Mouse (Mus musculus) urinary bladder, postnatal 4 days (tissue): ENCODE results near the gene Rin3.

Source experiments
- DNase-seq, 2 experiments: peaks; one replicate each; pipeline ENCODE4 v3.0.0; 2021 to 2022; ENCODE audit warnings: low spot score in 2 of 2

Gene Rin3

DNA sequence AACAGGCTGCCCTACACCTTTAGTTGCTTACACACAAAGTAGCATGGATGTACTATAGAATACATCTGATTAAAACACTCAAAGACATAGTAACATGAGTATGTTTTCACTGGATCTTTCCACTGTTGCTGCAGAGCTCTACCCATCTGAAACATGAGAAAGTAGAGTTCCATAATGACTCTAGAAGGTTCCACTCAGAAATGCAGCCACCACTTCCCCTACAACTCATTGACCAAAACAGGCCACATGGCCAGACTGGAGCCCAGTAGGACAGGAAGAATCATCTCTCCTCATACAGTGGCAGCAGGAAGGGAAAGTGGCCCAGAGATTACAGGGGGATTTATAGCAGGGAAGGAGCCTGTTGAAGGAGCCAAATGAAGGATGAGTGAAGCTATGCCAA lies 47.9 kb downstream of the Rin3 start:
- no peak for DNase-seq

DNA sequence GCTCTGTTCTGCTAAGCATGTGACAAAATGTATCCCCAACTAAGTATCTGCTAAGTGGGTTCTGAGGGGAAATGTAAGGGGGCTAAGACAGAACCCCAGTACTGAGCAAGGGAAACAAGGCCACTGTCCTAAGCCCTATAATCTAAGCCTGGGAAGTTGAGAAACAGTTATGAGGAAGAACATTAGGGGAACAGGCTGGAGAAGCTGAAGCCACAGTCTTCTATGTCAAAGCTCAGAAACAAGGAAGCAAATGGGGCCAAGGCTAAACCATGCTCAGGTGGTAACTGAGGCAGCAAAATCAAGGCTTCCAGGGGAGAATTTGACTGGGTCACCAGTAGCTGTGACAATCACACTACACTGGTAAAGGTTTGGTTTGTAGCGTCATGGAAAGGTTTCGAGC lies 50.3 kb downstream of the Rin3 start:
- DNase-seq: no peak

DNA sequence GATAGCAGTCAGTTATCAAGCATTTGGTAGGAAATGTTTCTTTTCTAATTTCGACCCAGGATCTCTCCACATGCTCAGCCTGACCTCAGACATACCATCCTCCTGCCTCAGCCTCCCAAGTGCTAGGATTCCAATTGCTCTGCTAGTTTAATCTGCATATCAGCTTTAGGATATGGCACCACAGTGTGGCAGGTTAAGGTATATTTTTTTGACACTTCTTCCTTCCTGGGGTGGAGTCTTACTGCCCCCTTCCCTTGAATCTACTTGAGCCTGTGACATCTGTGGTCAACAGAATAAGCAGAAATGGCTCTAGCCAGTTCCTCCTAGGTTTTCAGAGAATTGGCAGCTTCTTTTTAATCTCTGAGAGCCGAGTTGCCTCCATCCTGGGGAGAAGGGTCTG lies 56.2 kb downstream of the Rin3 start:
- DNase-seq: no peak

DNA sequence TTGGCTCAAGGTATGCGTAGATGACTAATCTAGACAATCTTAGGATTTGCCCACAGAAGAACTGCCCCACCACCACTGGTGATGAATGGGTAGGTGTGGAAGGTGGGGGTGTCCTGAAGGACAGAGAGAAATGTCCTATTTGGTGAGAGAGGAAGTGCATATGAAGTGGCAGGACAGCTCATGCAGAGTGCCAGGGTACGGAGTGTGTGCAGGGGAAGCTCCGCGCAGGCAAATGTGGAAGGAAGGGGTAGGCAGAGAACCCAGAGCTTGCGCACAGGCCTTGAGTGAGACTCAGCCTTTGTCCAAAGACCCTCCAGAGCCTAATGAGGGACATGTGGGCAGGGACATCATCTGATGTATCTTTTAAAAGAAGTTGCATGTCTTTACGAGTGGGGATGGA lies 57.6 kb downstream of the Rin3 start:
- DNase-seq: no peak

GRCm38 (mm10) chr12:102342147-102342546 lies 59.3 kb downstream of the Rin3 start:
- no peak for DNase-seq

GRCm38 (mm10) chr12:102342602-102343001 lies 59.8 kb downstream of the Rin3 start:
- no peak for DNase-seq

DNA sequence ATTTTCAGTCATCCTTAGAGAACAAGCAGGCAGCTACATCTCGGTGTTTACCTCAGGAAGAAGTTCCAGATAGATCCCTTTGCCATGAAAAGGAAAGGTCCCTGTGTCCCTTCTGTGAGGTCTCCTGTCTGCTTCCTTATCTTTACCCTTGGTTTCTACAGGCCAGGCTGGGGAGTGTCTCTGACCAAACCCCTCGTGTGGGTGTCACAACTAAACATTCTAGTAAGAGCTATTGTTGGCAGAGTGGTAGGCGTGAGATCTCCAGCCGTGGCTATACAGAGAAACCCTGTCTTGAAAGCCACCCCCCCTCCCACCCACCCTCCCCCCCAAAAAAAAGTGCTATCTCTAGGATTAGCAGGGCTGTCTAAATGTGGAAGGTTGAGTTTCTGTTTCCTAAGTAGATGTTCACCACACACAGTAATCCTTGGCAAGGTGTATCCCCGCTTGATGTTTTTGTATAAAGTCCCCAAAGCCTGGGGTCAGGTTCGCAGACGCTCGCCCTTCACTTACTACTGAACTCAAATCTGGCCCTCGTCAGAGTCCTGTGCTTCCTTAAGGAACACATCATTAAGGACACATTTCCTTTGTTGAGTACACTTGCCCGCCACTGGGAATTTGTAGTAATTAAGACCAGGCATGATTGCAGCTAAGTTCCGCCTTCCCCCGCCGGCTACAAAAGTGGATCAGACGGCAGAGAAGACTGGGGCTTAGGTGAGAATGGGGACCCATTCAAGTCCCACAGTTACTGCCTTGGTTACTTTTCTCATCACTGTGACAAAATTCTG lies 62.4 kb downstream of the Rin3 start:
- DNase-seq: no peak

DNA sequence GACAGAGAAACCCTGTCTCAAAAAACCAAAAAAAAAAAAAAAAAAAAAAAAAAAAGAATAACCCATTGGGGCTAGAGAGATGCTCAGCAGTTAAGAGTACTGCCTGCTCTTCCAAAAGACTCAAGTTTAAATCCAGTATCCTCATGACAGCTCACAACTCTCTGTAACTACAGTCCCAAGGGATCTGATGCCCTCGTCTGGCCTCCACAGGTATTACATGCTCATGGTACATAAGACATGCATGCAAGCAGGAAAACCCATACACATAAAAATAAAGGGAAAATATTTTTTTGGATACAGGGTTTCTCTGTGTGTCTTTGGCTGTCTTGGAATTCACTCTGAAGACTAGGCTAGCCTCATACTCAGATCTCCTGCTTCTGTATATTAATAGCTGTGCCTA lies 63.7 kb downstream of the Rin3 start:
- DNase-seq: no peak

DNA sequence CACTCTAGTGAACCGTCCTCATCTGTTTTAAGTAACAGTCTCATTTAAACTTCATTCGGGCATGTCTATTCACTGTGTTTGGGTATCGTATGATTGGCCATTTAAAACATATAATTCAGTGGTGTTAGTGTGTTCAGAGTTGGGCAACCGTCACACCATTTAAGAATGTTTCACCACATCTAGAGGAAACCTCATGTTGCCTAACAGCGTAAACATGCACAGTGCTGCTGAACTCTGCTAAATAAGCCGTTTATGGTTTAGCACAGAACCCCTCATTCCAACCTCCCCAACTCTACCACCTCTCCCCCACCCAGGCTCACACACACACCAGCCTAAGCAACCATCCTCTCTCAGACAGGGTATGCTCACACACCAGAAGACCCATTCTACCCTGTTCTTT lies 65.6 kb downstream of the Rin3 start:
- DNase-seq: no peak

DNA sequence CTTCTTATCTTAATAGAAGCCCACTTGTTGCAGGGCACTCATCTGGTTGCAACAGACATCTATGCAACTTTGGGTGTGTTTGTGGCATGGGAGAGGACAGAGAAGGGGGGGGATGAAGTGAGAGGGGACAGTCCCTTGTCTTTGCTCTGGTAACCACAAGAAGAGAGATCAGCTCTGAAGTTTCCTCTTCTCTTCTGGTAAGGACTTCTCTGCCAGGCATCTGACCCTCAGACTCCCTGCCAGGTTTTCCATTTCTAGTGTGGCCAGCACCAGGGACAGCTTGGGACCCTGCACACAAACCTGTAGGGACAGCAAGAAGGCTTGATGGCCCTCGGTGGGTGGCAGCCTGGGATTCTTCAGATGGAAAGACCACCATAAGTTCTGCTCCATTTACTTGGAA lies 68.1 kb downstream of the Rin3 start:
- DNase-seq: no peak

- no peak for DNase-seq
These were observed 71.5 kb downstream of the Rin3 start for GRCm38 (mm10) chr12:102354126-102354984.

DNA sequence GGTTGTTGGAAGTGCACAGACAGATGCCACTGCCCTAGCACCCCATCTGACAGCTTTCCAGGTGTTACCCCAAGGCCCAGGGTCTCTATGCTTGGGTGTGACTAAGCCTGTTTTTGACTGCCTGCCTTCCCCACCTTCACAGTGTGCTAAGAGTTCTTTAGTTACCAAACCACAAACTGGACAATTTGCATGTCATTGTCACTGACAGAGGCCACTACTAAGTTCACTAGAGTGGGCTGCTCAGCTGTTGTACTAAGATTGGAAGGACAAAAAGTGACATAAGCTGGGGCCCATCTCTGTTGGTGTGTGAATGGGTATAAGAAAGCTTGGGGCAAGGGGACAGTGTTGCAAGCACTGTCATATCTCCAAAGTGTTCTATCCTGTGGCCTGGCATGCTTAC lies 72.9 kb downstream of the Rin3 start:
- no peak for DNase-seq

DNA sequence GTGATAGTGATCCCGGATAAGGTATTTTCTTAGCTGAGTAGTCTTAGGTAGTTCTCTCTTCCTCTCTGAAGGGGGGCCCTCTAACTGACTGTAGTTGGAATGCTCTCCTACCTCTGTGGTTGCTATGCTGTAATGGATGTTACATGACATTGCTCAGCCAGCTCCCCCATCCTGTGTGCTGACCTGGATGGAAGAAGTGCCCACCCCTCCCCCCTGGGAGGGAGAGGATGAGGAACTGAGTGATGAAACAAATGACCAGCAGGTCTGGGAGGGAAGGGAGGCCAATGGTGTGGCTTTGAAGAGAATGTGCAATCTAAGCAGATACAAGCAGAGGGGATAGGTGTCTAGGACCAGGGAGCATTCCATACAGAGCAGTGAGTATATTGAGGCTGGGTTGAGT lies 73.9 kb downstream of the Rin3 start:
- no peak for DNase-seq

GRCm38 (mm10) chr12:102359390-102359789 lies 76.5 kb downstream of the Rin3 start:
- DNase-seq: no peak

DNA sequence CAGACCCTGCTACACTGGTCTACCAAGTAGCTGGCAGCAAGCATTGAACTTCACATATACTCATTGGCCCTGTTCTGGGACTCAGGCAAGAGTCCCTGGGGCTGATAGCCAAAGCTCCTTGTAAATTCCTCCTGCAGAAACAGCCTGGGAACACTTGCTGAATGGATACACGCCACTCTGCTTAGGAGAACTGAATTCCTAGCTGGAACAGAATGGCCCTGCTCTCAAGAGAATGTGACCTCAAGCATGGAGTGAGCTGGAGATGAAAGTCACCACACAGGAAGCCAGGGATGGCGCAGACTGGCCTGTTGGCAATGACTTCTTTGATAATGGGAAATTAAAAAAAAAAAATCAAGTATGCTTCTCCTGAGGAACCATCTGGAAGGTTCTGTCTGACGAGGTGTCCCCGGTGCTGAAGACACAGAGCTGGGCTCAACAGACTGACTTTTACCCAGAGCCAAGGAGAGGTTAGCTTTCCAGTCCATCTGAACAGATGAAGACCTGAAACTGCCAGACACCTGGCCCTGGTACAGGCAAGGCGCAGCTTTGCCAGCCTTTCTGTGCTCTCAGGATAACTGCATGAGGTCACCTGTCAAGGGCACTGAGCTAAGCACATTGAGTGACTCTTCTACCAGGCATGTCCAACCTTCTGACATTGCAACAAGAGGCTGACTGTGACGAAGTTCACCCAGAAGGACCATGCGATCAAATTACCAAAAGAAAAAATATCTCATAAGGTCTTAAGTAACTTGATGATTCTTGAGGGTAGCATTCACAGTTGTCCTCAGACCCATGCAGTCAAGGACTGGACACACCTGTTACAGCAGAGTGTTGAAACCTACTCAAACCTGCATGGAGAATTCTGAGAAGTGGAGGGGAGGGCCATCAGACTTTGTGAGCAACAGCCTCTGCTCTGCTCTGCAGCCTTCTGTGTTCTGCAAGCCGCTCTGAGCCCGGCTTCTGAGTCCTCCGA lies 78.6 kb downstream of the Rin3 start:
- no peak for DNase-seq

- no peak for DNase-seq
These were observed 82.2 kb downstream of the Rin3 start for GRCm38 (mm10) chr12:102365016-102365415.

DNA sequence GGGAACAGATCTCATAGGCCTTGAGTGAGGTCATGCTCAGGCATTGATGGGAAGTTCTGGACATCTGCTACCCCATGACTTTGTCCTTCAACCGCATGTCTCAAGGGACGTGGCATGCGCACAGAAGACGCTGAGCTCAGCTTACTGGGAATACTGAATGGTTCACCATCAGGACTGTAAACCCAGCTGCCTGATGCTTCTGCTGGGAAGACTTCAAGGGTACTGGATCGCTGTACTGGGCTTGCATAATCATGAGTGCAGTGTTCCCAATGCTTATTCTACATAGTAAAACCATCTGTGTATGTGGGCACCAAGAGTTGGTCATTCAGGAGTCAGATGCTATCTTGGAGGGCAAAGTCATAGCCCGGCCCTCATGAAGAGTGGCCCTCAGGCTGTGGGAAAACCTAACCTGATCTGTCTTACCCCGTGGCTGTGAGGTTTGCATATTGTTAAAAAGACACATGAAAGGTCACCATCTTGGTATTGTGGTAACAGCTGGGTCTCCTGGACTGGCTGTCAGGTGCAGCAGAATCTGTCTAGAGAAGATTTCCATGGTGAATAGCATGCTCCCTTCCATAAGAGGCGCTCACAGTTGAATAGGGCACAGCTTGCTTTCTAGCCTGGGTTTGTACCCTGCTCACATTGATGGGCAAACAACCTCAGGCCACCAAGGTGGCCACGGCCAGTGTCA lies 83.4 kb downstream of the Rin3 start:
- no peak for DNase-seq

DNA sequence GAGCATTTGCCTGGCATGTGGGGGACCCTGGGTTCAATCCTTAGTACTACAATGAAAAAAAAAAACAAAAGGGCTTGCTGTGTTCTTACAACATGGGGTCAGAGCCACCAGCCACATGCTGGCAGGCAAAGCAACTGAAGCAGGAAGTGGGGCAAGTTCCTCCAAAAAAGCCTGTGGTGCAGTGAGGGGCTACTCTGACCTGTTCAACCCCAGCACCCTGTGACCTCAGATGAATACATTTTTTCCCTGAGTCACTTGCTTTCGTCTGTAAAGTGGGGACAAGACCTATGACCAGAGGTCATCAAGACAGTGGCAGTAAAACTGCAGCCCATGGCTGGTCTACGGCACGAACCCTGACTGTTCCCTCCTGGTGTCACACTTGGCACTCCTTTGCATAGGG lies 84.2 kb downstream of the Rin3 start:
- DNase-seq: no peak

DNA sequence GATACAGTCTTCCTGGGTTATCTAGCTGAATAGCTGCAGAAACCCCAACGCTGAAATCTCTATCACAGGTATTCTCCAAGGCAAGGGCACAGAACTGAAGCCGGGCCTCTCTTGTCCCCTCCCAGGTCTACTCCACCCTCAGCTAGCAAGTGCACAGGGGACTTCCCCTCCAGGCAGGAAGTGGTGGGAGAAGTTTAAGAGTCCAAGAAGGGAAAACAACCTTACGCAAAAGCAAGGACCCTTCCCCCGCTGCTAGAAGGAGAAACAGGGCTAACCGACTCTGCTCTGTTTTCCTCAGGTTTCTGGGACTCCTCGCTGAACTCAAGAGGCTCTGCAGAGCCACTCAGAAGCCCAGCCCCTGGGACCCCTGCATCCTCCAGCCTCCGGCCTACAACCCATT lies 85.2 kb downstream of the Rin3 start:
- DNase-seq: no peak

- DNase-seq: no peak
These were observed 85.7 kb downstream of the Rin3 start for GRCm38 (mm10) chr12:102368556-102368955.

DNA sequence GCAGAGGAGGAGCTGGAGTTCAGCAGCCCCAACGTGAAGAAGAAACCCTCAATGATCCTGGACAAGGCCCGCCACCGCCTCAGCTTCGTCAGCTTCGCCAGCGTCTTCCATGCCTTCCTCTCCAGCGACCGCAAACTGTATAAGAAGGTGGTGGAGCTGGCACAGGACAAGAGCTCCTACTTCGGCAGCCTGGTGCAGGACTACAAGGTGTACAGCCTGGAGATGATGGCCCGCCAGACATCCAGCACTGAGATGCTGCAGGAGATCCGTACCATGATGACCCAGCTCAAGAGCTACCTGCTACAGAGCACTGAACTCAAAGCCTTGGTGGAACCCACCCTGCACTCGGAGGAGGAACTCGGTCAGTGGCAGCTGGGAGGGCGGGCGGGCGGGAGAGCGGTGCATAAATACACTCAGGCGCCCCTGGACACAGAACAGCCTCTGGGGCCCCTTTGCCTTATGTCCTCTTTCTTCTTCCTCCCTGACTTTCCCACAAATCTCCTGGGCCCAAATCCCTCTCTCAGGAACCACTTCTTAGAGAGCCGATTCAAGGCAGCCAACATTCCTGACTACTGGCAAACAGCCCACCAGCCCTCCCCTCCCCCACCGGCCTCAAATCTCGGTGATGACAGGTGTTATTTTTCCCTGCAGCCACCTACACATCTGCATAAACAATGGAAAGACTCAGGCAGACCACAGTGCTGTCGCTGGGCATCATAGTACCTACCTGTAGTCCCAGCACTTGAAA lies 86.8 kb downstream of the Rin3 start:
- DNase-seq: no peak
